Mouse (Mus musculus): ENCODE data around the gene Cxcl16. TPM values are rescaled to one million over a fixed set of nuclear protein-coding genes. Genes with fewer than 3 reads are reported as not detected.

Cxcl16 gene
- 1.9 and 3.4 TPM in 2 replicates for polyA plus RNA-seq (2021; fragmentation: Nextera tagmentation)
- long read RNA-seq, experiment 1, partial matches to known transcripts: 1 of 4 reads
- long read RNA-seq, experiment 1, other reads (novel, unspliced or antisense): 0 of 4 reads
- long read RNA-seq, experiment 2, transcript Cxcl16-201 (5 exons, 2,699 nt): major isoform, 6 of 7 reads
- long read RNA-seq, experiment 2, partial matches to known transcripts: 0 of 7 reads
- long read RNA-seq, experiment 2, other reads (novel, unspliced or antisense): 0 of 7 reads

GRCm38 (mm10) chr11:70459601-70460101 is at the start of gene Cxcl16:
Cxcl16 (minus strand) TSS chr11:70459984.

GRCm38 (mm10) chr11:70504970-70505369 is 45.2 kb upstream of the Cxcl16 start, which contains the start of gene Tm4sf5:
Tm4sf5 (plus strand) TSS chr11:70505244.

GRCm38 (mm10) chr11:70458688-70459600 is 840 bp downstream of the Cxcl16 start, which contains the start of gene Zmynd15:
Zmynd15 (plus strand) TSS chr11:70459433.

GRCm38 (mm10) chr11:70451797-70452498 is 7.8 kb downstream of the Cxcl16 start, which contains the start of gene Med11:
Med11 (plus strand) TSS chr11:70451919.

GRCm38 (mm10) chr11:70432048-70432894 is 27.5 kb downstream of the Cxcl16 start, which contains the start of gene Arrb2:
Arrb2 (plus strand) TSS chr11:70432635.

GRCm38 (mm10) chr11:70409594-70410296 is 50.0 kb downstream of the Cxcl16 start, which contains the start of gene Pelp1:
Pelp1 (minus strand) TSS chr11:70410031.

Small RNA genes lying within 50 kb of the gene (microRNA-seq; reads per million reads assigned to microRNA genes)
- gene Mir7115: 6.7 reads per million, percentile 24 among the genes with 10 or more reads in this experiment

Other genes with a start within 250 kb of the Cxcl16 start
- gene Slc16a11, start 247.2 kb downstream of the Cxcl16 start, polyA plus RNA-seq (2021; fragmentation: Nextera tagmentation): 4.8 and 6.3 TPM in 2 replicates
- gene Slc16a13, start 238.9 kb downstream of the Cxcl16 start, polyA plus RNA-seq (2021; fragmentation: Nextera tagmentation): 2.4 and 3.5 TPM in 2 replicates
- 0.25 and 0.31 TPM in 2 replicates for gene Bcl6b, start 230.2 kb downstream of the Cxcl16 start, polyA plus RNA-seq (2021; fragmentation: Nextera tagmentation)
- gene 0610010K14Rik, start 222.1 kb downstream of the Cxcl16 start, polyA plus RNA-seq (2021; fragmentation: Nextera tagmentation): 75.4 and 84.9 TPM in 2 replicates
- 16.6 and 17.2 TPM in 2 replicates for gene Gm21988, start 220.2 kb downstream of the Cxcl16 start, polyA plus RNA-seq (2021; fragmentation: Nextera tagmentation)
- gene Rnasek, start 220.1 kb downstream of the Cxcl16 start, polyA plus RNA-seq (2021; fragmentation: Nextera tagmentation): 921 and 941 TPM in 2 replicates
- 0.28 and 0.30 TPM in 2 replicates for gene Alox12, start 204.6 kb downstream of the Cxcl16 start, polyA plus RNA-seq (2021; fragmentation: Nextera tagmentation)
- gene Alox12e, start 137.4 kb downstream of the Cxcl16 start, polyA plus RNA-seq (2021; fragmentation: Nextera tagmentation): 0.25 and 0.55 TPM in 2 replicates
- gene Alox15, start 108.0 kb downstream of the Cxcl16 start, polyA plus RNA-seq (2021; fragmentation: Nextera tagmentation): not detected in 2 replicates
- 7.1 and 10.1 TPM in 2 replicates for gene Pelp1, start 50.0 kb downstream of the Cxcl16 start, polyA plus RNA-seq (2021; fragmentation: Nextera tagmentation)
- gene Arrb2, start 27.3 kb downstream of the Cxcl16 start, polyA plus RNA-seq (2021; fragmentation: Nextera tagmentation): 4.8 and 6.1 TPM in 2 replicates
- 19.1 and 19.8 TPM in 2 replicates for gene Med11, start 8.1 kb downstream of the Cxcl16 start, polyA plus RNA-seq (2021; fragmentation: Nextera tagmentation)
- gene Zmynd15, start 551 bp downstream of the Cxcl16 start, polyA plus RNA-seq (2021; fragmentation: Nextera tagmentation): 0.06 and 0.13 TPM in 2 replicates
- 0.62 and 0.80 TPM in 2 replicates for gene Tm4sf5, start 45.3 kb upstream of the Cxcl16 start, polyA plus RNA-seq (2021; fragmentation: Nextera tagmentation)
- gene Vmo1, start 54.6 kb upstream of the Cxcl16 start, polyA plus RNA-seq (2021; fragmentation: Nextera tagmentation): 0.30 and 0.39 TPM in 2 replicates
- gene Gltpd2, start 59.2 kb upstream of the Cxcl16 start, polyA plus RNA-seq (2021; fragmentation: Nextera tagmentation): 0.11 TPM in 2 replicates
- gene Psmb6, start 65.4 kb upstream of the Cxcl16 start, polyA plus RNA-seq (2021; fragmentation: Nextera tagmentation): 615 and 656 TPM in 2 replicates
- gene Gm40193, start 73.0 kb upstream of the Cxcl16 start, polyA plus RNA-seq (2021; fragmentation: Nextera tagmentation): not detected in 2 replicates
- gene Pld2, start 80.1 kb upstream of the Cxcl16 start, polyA plus RNA-seq (2021; fragmentation: Nextera tagmentation): 7.8 and 8.6 TPM in 2 replicates
- 25.4 and 30.5 TPM in 2 replicates for gene Mink1, start 102.9 kb upstream of the Cxcl16 start, polyA plus RNA-seq (2021; fragmentation: Nextera tagmentation)
- gene 4930544D05Rik, start 155.9 kb upstream of the Cxcl16 start, polyA plus RNA-seq (2021; fragmentation: Nextera tagmentation): not detected in 2 replicates
- gene Chrne, start 159.2 kb upstream of the Cxcl16 start, polyA plus RNA-seq (2021; fragmentation: Nextera tagmentation): 0.31 TPM in 1 of 2 replicates, not detected in the other
- 0.11 and 0.15 TPM in 2 replicates for gene Gp1ba, start 179.1 kb upstream of the Cxcl16 start, polyA plus RNA-seq (2021; fragmentation: Nextera tagmentation)
- 98.0 and 122 TPM in 2 replicates for gene Rnf167, start 187.3 kb upstream of the Cxcl16 start, polyA plus RNA-seq (2021; fragmentation: Nextera tagmentation)
- 202 and 213 TPM in 2 replicates for gene Slc25a11, start 187.5 kb upstream of the Cxcl16 start, polyA plus RNA-seq (2021; fragmentation: Nextera tagmentation)
- gene Pfn1, start 194.7 kb upstream of the Cxcl16 start, polyA plus RNA-seq (2021; fragmentation: Nextera tagmentation): 531 and 655 TPM in 2 replicates
- 4.7 and 5.0 TPM in 2 replicates for gene Eno3, start 197.2 kb upstream of the Cxcl16 start, polyA plus RNA-seq (2021; fragmentation: Nextera tagmentation)
- gene Spag7, start 209.4 kb upstream of the Cxcl16 start, polyA plus RNA-seq (2021; fragmentation: Nextera tagmentation): 74.2 and 84.7 TPM in 2 replicates
- 105 and 127 TPM in 2 replicates for gene Camta2, start 228.1 kb upstream of the Cxcl16 start, polyA plus RNA-seq (2021; fragmentation: Nextera tagmentation)
- 5.2 and 5.7 TPM in 2 replicates for gene Inca1, start 240.2 kb upstream of the Cxcl16 start, polyA plus RNA-seq (2021; fragmentation: Nextera tagmentation)
- gene Kif1c, start 240.6 kb upstream of the Cxcl16 start, polyA plus RNA-seq (2021; fragmentation: Nextera tagmentation): 0.90 and 1.3 TPM in 2 replicates

All from layer of hippocampus, adult 6 months (tissue).